Mouse (Mus musculus) adrenal gland, postnatal 14 days (tissue): ENCODE measurements around the gene Sf3a1. TPM values are rescaled to one million over a fixed set of nuclear protein-coding genes. Genes with fewer than 3 reads are reported as not detected.
A peak's percentile ranks its signal among the peaks of the same experiment; 100 is the strongest.
"Not testable (repeated sequence)": the region's sequence is repeated elsewhere in the genome, so short reads cannot be mapped to it uniquely, and the experiment has no call there.

Experiments used
- DNase-seq: peaks from one replicate; pipeline ENCODE4 v3.0.0; 2021; ENCODE audit warnings: mixed read lengths
- long read RNA-seq, 2 experiments: library from polyadenylated mRNA; stranded (forward); transcript quantifications; one replicate each; pipeline ENCODE4 v2.0.0; 2021
- total RNA-seq: library from RNA; stranded (reverse); gene quantifications from 2 replicates; pipeline ENCODE4 v1.2.3, GENCODE M21; 2021

Sf3a1 gene
- 43.7 and 49.8 TPM in 2 replicates for total RNA-seq
- long read RNA-seq, experiment 1, full-length matches to known transcripts = 26 of 35 reads
- long read RNA-seq, experiment 1, partial matches to known transcripts = 8 of 35 reads
- long read RNA-seq, experiment 1, other reads (novel, unspliced or antisense) = 1 of 35 reads
- long read RNA-seq, experiment 2, full-length matches to known transcripts = 18 of 25 reads
- long read RNA-seq, experiment 2, partial matches to known transcripts = 7 of 25 reads
- long read RNA-seq, experiment 2, other reads (novel, unspliced or antisense) = 0 of 25 reads

GRCm38 (mm10) chr11:4159808-4160708, at the start of gene Sf3a1, which contains the start of gene Ccdc157:
TSS of gene Sf3a1 (plus strand) at chr11:4160350.
TSS of gene Ccdc157 (minus strand) at chr11:4160293.
- peak; percentile 97 for DNase-seq

- no peak for DNase-seq
These were observed 48.1 kb upstream of the Sf3a1 start for GRCm38 (mm10) chr11:4112033-4112432.

- DNase-seq = no peak
These were observed 47.3 kb upstream of the Sf3a1 start for GRCm38 (mm10) chr11:4112861-4113260.

- peak; percentile 52 for DNase-seq
These were observed 46.7 kb upstream of the Sf3a1 start for GRCm38 (mm10) chr11:4113496-4113895.

GRCm38 (mm10) chr11:4113970-4114369, 46.2 kb upstream of the Sf3a1 start:
- no peak for DNase-seq

GRCm38 (mm10) chr11:4114541-4114940, 45.6 kb upstream of the Sf3a1 start:
- not testable (repeated sequence) for DNase-seq

GRCm38 (mm10) chr11:4115407-4115806, 44.7 kb upstream of the Sf3a1 start:
- no peak for DNase-seq

GRCm38 (mm10) chr11:4116458-4117141, 43.5 kb upstream of the Sf3a1 start:
- no peak for DNase-seq

- no peak for DNase-seq
These were observed 42.6 kb upstream of the Sf3a1 start for GRCm38 (mm10) chr11:4117372-4118071.

GRCm38 (mm10) chr11:4118081-4118921, 41.8 kb upstream of the Sf3a1 start:
- DNase-seq = peak; percentile 74

GRCm38 (mm10) chr11:4119635-4120034, 40.5 kb upstream of the Sf3a1 start:
- no peak for DNase-seq

- no peak for DNase-seq
These were observed 38.5 kb upstream of the Sf3a1 start for GRCm38 (mm10) chr11:4121691-4122090.

GRCm38 (mm10) chr11:4122226-4122625, 37.9 kb upstream of the Sf3a1 start:
- no peak for DNase-seq

GRCm38 (mm10) chr11:4122742-4123579, 37.2 kb upstream of the Sf3a1 start, which contains the start of gene Sec14l2:
TSS of gene Sec14l2 (minus strand) at chr11:4123415.
- no peak for DNase-seq

GRCm38 (mm10) chr11:4123922-4124321, 36.2 kb upstream of the Sf3a1 start:
- peak; percentile 73 for DNase-seq

GRCm38 (mm10) chr11:4127059-4127458, 33.1 kb upstream of the Sf3a1 start:
- DNase-seq = no peak

GRCm38 (mm10) chr11:4128461-4128860, 31.7 kb upstream of the Sf3a1 start:
- not testable (repeated sequence) for DNase-seq

- no peak for DNase-seq
These were observed 26.7 kb upstream of the Sf3a1 start for GRCm38 (mm10) chr11:4133450-4133849.

GRCm38 (mm10) chr11:4134400-4134799, 25.8 kb upstream of the Sf3a1 start:
- no peak for DNase-seq
